Mouse (Mus musculus): ENCODE data around the gene Far1.

The Far1 gene

DNA sequence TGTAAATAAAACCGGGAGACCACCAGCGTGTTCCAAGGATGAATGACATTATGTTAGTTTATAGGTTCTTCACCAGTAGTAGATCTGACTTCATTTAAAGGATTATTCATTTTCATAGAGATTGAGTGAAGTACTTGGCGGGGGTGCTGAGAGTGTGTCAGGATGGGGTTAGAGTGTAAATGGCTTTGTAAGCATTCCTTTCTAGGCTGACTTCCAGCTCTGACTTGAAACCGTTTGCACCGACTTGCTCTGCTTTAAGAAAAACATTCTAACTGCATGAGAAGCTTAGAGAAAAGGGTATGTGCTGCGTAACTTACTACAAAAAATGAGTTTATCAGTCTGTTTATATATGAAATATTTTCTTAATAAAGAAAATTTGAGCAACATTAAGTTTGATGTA lies 57.5 kb downstream of the Far1 start:
- DNase-seq (ENCODE audit: extremely low spot score, low spot score): no peak

DNA sequence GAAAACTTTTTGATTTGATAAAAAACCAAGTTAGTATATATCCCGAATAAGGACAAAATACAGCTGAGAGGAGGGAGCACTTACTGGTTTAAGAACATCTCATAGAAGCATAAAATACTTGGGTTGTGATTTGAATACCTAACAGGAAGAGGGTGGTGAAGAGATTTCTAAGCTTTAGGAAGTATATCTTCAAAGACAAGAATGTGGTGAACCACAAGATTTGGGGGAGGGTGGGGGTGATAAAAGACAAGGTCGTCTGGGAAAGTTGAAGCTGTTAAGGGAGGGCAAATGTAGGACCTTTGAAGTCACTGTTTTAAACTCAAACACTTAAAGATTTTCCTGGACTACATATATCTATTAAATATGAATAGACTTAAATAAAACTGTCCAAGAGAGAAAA lies 59.1 kb downstream of the Far1 start:
- no peak for DNase-seq (ENCODE audit: extremely low spot score, low spot score)

DNA sequence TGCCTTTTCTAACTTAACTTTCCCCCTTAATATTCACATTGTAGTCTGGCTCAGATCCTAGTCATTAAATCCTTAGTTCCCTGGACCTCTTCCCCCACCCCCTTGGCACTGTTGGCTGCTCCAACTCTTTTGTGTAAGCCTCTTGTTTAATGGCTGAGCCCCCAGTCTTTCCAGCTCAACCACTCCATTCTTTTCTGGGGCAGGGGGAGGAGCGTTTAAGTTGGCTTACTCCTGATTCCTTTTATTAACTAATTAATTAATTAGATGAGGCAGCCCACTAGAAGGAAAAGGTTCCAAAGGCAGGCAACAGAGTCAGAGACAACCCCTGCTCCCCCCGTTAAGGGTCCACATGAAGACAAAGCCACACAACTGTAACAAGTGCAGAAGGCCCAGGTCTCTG lies 68.5 kb downstream of the Far1 start:
- DNase-seq (ENCODE audit: extremely low spot score, low spot score): no peak

DNA sequence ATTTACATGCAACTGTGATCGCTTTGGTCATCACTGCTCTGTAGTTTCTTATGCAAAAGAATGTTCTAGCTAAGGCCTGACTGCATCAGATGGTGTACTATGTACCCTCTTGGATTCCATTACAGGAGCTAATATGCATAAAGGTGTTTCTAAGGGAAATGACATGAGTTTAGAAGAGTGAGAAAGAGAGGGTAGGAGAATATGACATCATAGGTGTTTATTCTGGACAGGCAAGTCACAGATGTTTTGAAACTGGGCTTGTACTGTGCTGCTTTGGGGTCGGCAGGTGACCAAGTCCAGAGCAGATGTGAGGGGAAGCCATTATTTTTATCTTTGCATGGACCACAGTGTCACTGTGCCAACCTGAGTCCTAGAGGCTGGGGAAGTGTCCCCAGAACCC lies 75.6 kb downstream of the Far1 start:
- DNase-seq (ENCODE audit: extremely low spot score, low spot score): no peak

DNA sequence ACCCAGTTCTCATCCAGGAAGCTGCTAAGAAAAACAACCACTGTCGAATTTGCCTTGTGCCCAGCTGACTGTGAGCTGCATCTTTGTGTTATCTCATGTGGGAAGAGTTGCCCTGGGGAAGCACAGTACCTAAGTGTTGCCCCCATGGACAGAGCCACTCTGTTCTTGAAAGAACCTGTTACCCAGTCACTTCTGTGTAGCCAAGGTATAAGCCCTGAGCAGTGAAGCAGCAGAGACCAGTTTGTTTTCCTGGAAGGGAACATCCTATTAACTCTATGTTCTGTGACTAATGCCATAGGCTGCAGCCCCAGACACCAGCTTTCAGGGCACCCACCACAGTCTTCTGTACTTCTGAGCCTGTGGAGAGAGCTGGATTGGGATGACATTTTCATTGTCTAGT lies 76.7 kb downstream of the Far1 start:
- no peak for DNase-seq (ENCODE audit: extremely low spot score, low spot score)

DNA sequence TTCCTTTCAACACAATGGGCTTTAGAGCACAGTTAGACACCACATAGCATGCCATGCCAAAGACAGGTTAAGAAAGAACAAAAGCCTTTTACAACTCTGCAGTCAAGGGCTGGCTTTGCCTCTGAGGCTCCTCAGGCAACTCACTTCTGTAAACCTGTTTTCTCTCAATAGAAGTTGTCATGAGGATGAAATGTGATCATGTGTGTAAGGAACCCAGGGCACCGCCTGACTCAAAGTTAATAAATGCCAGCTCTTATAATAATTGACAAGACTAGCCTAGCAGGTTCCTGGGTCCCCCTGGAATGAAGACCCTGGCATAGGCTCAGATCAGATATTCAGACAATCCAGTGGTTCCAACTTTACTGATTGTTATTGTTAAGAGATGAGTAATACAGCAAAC lies 77.5 kb downstream of the Far1 start:
- no peak for DNase-seq (ENCODE audit: extremely low spot score, low spot score)

DNA sequence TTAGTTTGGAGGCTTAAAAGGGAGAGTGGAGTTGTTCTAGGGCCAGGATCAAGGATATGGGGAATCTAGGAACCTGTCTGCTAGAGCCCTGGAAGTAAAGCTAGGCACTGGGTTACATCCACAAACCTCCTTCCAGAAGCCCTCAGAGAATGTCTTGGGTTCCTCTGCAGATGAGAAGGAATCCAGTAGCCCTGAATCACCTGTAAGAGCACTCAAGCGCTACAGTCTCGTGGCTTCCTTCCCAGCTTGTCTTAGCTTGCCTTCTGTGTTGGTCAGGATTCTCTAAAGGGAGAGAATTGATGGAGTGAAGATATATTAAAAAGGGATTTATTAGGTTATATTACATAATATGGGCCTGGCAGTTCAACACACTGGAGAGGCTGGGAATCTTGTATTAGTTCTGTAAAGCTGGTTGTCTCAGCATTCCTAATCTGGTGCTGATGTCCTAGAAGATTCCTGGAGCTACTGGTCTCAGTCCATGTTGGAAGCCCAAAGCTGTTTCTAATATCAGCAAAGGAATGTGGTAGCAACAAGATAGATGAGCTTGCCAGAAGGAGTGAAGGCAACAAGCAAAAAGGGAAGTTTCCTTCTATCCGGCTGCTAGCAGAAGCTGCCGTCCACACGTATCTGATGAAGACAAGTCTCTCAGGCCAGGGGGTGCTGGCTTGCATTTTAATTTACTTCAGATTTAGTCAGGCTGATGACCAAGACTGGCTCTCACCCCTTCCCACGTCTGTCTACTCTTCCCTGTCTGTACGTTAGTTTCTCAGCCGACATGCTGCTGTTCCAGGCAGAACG lies 78.1 kb downstream of the Far1 start:
- no peak for DNase-seq (ENCODE audit: extremely low spot score, low spot score)

DNA sequence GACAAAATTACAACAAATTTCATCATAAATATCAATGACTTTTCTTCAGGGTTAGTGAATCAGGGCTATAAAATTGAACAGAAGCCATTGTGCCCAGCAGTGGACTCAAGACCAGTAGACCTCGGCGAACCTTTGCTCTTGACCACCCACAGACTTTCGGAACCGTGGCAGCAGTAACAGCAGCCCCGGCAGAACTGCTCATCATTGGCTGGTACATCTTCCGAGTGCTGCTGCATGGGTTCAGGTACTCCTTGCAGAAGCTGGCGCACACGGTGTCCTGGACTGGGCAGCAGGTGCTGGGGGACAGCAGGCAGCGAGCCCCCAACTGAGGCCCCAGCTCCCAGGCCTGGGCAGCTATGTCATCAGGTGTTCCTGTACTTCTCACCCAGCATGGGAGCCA lies 79.1 kb downstream of the Far1 start:
- no peak for DNase-seq (ENCODE audit: extremely low spot score, low spot score)

DNA sequence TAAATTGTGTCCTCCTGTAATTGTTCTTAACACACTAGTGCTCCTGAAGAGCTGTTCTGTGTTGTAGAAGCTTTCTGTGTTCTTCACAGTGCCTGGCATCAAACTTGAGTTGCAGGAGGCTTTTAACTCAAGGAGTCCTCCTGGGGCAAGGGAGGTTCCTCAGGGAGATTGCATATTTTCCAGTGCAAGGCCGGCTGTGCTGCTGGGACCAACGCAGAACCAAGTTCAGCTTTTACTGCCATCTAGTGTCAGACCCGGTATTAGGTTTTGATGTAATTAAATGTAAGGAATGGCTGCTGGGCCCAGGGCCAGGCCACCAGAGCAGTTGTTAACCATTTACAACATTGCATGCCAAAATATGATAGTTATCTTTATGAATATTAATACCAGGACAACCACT lies 80.7 kb downstream of the Far1 start:
- peak; percentile 35 for DNase-seq (ENCODE audit: extremely low spot score, low spot score)

DNA sequence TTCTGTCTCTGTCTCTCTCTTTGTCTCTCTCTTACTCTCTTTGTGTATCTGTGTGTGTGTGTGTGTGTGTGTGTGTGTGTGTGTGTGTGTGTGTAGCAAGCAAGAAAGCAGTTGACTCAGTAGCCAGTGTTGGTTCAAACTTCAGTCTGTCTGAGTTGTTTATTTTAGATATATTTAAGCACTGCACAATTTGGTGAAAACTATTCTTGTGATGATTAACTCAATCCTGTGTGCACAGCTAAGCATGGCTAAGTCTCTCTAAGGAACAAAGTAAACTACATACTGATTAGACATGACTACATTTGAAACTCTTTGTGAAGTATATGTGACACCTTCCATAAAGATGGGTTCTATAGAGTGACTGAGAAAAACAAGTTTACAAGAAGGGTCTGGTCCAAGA lies 83.6 kb downstream of the Far1 start:
- no peak for DNase-seq (ENCODE audit: extremely low spot score, low spot score)

DNA sequence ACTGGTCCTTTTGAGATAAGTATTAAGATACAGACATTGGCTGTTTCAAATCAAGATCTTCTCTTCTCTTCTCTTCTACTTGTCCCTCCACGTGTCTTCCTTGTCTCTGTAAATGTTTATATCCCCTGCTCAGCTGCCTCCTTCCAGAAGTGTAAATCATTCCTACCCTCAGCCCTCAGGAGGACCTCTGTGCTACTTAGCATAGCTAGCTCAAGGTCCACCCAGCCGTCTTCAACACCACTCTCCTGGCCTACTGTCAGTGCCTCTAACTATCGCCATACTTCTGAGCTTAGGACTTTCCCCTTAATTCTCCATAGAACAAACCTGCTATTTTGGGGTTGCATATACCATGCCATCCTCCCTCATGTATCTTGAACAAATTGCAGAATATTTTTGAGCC lies 88.2 kb downstream of the Far1 start:
- no peak for DNase-seq (ENCODE audit: extremely low spot score, low spot score)

DNA sequence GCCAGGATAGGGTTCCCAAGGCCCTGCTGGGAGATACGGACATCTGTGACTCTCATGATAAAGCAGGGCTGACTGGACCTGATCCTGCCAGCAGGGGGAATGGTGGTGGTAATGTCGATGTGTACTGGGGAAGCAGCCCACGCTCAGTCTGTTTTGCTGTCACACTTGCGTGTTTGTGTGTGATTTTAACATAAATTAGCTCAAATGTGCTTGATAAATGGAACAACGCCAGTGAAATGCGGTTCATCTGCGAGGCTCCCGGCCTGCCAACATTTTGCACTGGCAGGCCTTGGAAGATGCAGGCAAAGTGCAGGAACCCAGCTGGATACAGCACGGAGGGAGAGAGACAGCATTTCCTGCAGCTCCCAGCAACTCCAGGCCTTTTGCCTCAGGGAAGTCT lies 94.3 kb downstream of the Far1 start:
- peak; percentile 24 for DNase-seq (ENCODE audit: extremely low spot score, low spot score)

DNA sequence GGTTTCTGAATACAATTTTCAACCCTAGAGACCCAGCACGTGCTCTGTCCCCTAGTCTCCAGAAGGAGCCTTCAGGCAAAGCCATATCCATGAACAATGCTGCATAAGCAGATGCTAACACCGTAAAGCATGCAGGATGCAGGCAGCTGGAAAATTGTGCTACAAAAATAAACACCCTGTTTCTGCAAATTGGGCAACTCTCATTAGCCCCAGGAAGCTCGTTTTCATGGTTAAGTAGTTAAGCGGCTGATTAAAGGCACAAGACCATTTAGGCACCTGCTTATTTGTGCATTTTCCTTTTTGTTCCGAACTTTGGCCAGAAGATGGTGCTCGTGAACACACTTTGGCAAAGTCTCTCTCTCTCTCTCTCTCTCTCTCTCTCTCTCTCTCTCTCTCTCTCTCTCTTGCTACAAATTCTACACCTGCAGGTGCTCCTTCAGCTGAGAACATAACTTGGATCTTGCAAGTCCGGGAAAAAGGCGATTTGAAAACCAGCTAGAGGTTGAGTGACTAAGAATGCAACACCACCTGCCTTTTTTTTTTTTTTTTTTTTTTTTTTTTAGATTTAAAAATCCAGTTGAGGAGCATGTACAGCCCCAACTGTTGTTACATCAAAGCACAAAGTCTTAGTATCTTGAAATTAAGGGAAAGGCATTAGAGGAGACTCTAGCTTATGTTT lies 95.5 kb downstream of the Far1 start:
- DNase-seq (ENCODE audit: extremely low spot score, low spot score): peak; percentile 34

DNA sequence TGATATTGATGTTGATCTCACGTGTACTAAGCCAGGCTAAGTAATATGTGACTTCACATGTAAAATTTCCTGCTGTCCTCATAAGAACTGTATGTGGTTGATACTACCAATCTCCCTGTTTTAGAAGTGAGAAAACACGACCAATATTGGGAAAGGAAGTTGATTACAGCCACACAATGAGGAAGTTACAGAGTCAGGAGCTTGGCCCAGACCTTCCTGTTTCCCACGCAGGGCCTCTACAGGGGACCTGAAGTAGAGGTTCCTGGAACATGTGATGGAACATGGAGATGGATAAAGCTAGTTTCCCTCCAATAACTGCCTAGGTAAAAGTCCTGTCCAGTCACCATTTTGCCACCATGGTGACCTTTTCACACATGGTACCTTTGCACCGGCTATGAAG lies 99.0 kb downstream of the Far1 start:
- no peak for DNase-seq (ENCODE audit: extremely low spot score, low spot score)

DNA sequence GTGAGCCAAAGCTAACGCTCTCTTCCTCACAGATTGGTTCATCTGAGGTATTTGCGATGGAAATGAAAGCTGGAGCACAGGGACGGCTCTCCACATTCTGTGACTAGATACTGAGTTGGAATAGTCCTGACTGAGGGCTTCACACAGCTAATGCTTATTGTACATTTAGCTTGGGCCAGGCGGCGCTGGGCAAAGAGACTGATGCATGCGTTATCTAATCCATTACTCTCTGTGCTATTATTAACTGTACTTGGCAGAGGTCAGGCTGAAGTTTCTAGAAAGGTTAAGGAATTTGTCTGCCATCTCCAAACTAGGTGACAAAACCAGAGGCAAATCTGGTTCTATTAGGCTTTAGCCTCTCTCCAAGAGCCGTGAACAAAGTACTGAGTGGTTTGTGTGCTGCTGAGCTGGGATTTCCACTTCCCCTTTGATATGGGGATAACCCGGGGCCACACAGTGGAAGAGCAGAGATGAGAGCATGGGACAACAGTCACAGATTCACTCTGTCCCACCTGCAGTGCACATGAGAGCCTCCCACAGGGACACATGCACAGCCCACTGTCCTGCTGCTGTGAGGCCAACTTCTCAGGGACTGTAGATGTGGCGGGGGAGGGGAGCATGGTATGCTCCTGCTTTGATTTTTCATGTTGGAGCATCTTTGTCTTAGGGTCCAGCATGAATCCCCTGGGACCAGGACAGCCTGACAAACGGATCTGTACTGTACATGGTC lies 100.7 kb downstream of the Far1 start:
- DNase-seq (ENCODE audit: extremely low spot score, low spot score): no peak

DNA sequence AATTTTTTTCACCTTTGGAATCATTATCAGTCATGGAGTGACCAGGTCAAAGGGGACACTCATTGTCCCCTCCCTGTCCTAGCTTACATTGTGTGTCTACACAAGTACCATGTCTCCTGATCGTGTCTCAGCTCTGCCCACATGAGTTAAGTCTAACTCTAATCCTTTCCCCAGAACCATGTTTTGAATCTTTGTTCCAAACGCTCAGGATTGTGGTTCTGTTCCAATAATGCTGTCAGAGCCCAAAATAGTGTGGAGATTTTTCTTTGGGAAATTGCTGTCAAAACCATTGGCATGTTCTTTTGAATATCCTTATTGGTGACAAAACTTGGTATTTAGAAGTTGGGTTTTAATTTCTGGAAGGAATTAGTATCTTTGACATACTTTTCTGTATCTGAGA lies 105.5 kb downstream of the Far1 start:
- DNase-seq (ENCODE audit: extremely low spot score, low spot score): no peak

DNA sequence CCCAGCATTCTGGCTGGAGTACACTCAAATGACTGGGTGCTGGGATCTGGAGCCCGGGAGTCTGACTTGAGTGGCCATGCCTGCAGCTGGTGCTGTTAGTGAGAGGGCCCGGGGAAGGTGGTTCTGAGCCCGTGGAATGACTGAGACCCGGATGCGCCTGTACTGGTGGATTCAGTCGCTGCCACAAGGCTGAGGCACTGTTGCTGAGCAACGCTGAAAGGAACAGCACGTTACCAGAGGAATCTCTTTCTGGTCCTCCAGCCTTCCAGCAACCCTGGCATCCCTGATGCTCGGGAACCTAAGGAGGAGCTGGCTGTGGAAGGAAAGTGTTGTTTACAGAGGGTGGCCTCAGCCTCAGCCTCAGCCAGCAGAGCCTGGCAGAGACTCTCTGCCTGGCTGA lies 106.1 kb downstream of the Far1 start:
- DNase-seq (ENCODE audit: extremely low spot score, low spot score): no peak

All from neural tube, embryonic 10.5 days (tissue).